Mouse (Mus musculus) bone marrow, adult 2 months (tissue): ENCODE data around the gene Glyctk.

ENCODE experiments used
- CTCF ChIP-seq: fragments of 200-500 bp; IDR thresholded peaks from 2 replicates; pipeline ENCODE4 v1.5.1; 2011; ENCODE audit warnings: low read length, control low read depth; ENCODE audit not compliant: control insufficient read depth, insufficient read depth
- POLR2A ChIP-seq: fragments of 200-500 bp; IDR thresholded peaks from 2 replicates; pipeline ENCODE4 v1.6.1; 2011; ENCODE audit warnings: low read depth, mild to moderate bottlenecking, control low read depth, low read length, borderline replicate concordance; ENCODE audit not compliant: control insufficient read depth

GRCm38 (mm10) chr9:106205713-106206290 is 47.9 kb upstream of the Glyctk start:
- TF ChIP-seq CTCF (no peak), POLR2A (no peak)
